Mouse (Mus musculus) bone marrow, adult 2 months (tissue): ENCODE results near the gene Sult6b1.

Experiments used
- CTCF ChIP-seq: fragments of 200-500 bp; IDR thresholded peaks from 2 replicates; pipeline ENCODE4 v1.5.1; 2011; ENCODE audit warnings: low read length, control low read depth; ENCODE audit not compliant: control insufficient read depth, insufficient read depth
- POLR2A ChIP-seq: fragments of 200-500 bp; IDR thresholded peaks from 2 replicates; pipeline ENCODE4 v1.6.1; 2011; ENCODE audit warnings: low read depth, mild to moderate bottlenecking, control low read depth, low read length, borderline replicate concordance; ENCODE audit not compliant: control insufficient read depth

- no peak for TF ChIP-seq CTCF
- TF ChIP-seq POLR2A = no peak
These were observed 32.1 kb upstream of the Sult6b1 start for GRCm38 (mm10) chr17:78938927-78939326.
